Mouse (Mus musculus): ENCODE measurements around the gene Elane. TPM values are rescaled to one million over a fixed set of nuclear protein-coding genes. Genes with fewer than 3 reads are reported as not detected.
"Not testable (repeated sequence)": the region's sequence is repeated elsewhere in the genome, so short reads cannot be mapped to it uniquely, and the experiment has no call there.

Elane gene
- polyA plus RNA-seq, 1 experiment: not detected

DNA sequence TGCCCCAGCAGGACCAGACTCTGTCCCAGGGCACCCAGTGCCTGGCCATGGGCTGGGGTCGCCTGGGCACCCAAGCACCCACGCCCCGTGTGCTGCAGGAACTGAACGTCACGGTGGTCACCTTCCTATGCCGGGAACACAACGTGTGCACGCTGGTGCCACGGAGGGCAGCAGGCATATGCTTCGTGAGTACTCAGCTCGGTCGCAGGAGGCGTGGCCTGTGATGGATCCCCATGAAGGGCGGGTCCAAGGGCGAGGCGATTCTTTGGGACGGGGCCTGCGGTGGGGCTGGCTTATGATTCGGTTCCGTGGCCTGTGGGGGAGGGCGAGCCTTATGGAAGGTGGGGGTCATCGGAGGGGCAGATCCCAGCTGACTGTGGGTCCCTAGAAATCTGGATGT is 4.1 kb upstream of the Elane start:
- no peak for DNase-seq (ENCODE audit: low spot score)

DNA sequence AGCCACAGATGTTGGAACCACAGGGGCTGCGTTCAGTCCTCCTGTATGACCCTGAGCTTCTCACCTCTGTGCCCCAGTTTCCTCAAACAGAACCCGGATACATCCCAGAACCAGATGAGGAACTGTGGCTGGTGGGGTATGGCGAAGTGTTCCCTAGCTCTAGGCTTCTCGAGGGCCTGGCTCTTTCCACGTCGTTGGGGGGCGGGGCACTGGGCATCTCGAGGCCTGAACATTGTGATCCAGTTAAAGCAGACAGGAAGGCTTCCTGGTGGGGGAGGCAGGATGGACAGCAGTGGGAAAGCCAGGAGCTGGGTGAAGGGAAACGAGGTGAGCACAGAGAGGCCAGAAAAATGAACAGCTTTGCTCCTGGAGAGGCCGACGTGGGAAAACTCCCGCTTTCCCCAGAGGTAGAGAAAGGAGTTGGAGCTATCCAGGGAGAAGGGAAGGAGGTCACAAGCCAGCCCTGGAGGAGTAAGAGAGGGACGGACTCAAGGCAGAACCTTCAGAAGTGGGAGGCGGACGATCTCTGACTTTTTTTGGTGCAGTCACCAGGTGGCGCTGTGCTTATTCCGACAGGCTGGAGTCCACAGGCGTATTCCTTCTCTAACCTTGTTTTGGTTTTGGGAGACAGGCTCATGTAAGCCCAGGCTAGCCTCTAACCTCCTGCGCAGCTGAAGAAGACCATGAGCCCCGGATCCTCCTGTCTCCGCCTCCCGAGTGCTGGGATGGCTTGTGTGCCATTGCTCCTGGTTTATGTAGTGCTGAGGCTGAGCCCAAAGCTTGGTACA is 2.6 kb upstream of the Elane start:
- DNase-seq (ENCODE audit: low spot score): no peak

DNA sequence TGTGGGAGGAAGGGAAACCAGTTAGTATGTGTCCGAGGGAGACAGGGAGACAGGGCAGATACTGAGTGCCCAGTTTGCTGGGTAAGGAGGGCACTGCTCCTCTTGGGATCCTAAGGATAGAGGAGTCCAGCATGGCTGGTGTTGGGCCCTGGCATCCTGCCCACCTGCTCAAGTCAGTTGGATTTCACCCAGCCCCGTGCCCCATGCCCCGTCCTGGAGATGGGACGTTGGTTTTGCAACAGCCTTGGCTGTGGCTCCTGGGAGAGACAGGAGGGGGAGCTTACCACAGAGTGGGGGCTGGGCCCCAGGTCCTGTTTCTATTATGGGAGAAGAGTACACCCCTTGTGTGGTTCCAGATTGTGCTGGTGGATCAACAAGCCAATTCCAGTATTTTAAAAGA is 1.6 kb upstream of the Elane start:
- DNase-seq (ENCODE audit: low spot score): no peak

DNA sequence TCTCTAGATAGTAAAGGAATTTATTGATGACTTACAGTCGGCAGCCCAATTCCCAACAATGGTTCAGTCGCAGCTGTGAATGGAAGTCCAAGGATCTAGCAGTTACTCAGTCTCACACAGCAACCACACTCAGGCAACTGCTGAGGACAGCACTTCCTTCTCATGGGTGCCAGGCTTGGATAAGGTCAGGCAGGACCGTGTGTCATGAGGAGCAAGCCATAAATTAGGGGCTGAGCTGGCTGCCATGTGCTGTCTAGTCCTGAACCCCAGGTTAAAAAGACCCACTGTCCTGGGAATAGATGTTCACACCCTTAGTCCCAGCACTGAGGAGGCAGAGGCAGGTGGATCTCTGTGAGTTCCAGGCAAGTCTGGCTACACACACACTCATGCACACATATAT is 1.1 kb upstream of the Elane start:
- DNase-seq (ENCODE audit: low spot score): not testable (repeated sequence)

DNA sequence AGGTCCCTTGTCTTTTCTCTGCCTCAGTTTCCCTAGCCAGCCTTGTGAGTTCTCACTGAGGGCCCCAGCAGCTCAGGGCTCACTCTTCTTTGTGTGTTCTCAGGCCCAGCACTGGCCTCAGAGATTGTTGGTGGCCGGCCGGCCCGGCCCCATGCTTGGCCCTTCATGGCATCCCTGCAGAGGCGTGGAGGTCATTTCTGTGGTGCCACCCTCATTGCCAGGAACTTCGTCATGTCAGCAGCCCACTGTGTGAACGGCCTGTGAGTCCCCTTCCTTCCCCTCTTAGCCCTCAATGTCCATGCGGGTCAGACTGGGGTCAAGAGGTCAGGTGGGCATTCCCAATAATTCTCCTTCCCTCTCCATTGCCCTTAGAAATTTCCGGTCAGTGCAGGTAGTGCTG is 564 bp downstream of the Elane start:
- DNase-seq (ENCODE audit: low spot score): no peak

DNA sequence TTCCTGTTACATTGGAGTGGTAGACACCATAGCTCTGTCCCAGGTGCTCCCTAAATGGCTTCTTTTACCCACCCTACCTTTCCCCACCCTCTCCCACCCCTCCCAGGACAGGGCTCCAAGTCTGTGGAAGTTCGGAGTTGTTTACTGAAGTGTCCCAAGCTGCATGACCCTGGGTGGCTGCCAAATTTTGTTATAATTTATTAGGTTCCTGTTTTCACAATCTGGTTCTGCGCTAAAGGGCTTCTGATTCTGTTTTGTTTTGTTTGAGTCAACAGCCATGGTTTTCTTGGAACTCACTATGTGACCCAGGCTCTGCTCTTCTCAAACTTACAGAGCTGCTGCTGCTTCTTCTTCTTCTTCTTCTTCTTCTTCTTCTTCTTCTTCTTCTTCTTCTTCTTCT is 3.3 kb downstream of the Elane start:
- DNase-seq (ENCODE audit: low spot score): no peak

DNA sequence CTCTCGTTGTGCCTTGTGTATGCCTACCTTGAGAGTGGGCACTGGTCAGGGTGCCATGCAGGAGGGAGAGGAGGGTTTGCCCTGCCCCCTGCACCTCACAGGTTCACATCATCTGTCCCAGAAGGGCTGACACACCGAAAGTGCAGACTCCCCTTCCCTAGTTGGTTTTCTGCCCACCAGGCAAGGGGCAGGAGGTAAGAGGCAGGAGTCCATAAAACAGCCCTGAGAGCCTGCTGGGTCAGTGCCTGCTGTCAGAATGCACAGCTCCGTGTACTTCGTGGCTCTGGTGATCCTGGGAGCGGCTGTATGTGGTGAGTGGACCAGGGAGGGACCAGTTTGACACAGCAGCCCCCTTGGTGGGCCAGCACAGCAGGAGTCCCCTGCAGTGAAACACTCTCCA is 4.6 kb downstream of the Elane start, which contains the start of gene Cfd:
Gene Cfd (plus strand): TSS at position 184 of the 400 bp plus-strand sequence.
- DNase-seq (ENCODE audit: low spot score): no peak

DNA sequence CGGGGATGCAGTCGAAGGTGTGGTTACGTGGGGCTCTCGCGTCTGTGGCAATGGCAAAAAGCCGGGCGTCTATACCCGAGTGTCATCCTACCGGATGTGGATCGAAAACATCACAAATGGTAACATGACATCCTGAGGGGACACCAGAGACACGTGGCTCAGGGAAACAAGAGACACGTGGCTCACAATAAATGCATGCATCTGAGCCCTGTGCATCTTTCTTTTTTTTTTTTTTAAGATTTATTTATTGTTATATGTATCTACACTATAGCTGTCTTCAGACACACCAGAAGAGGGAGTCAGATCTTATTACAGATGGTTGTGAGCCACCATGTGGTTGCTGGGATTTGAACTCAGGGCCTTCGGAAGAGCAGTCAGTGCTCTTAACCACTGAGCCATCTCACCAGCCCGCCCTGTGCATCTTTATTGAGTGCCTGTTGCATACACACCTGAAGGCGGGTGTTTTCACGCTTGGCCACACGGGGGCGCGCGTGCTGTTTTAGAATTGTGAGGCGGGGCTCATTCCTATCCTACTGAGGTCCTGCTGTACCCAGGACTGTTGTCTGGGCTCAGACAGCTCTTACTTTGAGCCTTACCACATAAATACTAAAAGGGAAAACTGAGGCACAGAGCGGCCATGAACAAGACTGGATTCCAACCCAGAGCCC is 6.5 kb downstream of the Elane start:
- DNase-seq (ENCODE audit: low spot score): peak; percentile 68

DNA sequence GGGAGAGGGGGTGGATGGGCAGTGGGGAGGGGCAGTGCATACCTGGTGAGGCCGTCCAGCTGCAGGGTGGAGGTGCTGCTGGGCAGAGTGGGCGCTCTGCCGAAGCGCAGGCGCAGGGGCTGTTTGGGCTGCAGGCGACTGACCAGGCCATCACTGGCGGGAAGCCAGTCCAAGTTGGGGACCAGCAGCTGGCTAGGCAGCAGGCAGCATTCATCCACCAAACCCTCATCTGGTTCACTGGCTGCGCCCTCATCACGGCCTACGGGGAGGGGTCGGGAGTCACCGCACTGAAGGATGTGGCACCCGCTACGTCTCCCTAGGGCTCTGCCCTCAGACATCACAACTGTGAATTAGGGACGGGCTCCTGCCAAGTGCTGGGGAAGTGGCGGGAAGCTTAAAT is 10.3 kb downstream of the Elane start:
- no peak for DNase-seq (ENCODE audit: low spot score)

DNA sequence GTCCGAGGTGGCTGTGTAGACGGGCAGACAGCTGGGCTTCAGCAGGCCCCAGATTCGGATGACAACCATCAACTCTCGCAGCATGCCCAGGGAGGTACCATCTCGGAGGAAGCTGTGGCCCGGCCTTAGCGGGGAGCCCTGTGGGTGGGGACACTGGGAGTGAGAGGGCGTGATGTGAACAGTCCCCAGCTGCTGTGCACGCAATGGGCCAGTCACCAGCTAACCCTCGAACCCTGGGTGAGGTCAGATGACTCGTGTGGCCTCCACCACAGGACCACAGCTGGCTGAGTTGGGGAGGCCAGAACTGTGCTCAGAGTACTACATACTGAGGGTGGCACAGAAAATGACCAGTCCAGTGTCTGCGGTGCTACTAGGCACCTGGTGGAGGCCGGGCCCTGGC is 10.8 kb downstream of the Elane start:
- DNase-seq (ENCODE audit: low spot score): no peak

DNA sequence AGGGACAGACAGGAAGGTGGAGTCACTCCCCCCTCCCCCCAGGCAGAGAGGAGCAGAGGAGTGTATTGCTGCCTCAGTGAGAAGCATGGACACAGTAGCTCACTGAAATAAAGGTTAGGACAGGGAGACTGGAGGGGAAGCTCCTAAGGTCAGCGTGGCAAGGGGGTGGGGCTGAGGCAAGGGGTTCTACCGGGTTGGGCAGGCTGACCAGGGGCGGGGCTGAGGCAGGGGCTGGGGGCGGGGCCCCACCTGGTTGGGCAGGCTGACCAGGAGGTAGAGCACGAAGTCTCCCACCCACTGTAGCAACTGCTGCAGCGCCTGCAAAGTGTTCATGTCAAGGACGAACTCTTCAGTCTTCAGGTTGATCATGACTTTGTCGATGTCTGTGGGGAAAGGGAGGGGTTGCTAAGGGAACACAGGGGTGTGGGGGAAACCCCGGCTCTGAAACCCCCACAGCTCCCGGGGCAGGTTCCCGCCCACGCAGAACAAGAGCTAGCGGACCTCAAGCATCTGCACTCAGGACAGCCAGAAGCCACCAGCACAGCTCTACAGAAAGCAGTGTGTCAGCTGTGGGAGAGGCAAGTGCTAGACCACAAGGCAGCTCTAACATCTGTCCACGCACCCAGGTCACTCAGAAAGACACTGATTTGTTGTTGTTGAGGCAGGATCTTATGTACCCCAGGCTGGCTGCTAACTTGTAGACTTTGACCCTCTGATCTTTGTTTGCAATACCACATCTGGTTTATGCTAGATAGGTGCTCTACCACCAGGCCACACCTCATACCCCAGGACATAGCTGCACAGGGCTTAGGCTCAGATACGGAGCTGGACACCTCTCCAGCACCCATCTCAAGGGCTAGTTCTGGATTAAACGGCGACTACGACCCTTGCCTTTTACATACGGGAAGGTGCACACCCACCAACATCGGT is 11.5 kb downstream of the Elane start:
- no peak for DNase-seq (ENCODE audit: low spot score)

DNA sequence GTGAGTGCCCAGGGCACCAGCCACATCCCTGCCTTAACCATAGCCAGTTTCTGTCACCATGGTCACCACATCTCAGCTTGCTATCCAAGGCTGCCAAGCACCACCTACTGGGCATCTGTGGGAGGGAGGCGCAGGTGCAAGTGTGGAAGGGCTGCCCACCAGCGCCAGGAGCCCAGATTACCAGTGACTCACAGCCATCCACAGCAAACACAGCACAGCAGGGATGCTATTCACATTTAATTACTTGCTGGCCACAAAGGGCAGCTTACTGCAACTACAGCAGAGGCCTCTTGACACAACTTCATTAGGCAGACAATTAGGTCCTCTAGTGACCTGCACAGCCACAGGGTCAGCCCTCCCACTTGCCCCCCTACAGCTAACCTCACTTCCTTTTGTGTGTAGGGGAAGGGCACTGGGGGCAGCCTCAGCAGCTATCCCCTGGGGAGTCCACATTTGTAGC is 14.9 kb downstream of the Elane start:
- DNase-seq (ENCODE audit: low spot score): no peak

DNA sequence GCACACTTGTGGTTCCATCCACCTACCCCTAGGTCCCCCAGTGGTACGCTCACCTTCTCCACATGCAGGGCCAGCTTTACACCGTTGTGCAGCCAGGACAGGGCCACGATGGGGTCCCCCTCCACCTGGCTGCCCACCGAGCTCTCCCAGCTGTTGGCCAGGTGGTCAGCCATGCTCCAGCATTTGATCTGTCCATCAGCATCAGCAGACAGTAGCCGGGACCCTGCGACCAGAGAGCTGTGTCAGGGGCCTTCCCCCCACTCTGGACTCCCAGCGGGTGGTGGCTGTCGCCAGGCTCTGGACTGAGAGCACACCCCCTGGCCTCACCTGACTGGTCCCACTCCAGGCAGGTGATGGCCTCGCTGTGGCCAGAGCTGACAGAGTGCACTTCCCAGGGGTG is 20.7 kb downstream of the Elane start:
- DNase-seq (ENCODE audit: low spot score): no peak

DNA sequence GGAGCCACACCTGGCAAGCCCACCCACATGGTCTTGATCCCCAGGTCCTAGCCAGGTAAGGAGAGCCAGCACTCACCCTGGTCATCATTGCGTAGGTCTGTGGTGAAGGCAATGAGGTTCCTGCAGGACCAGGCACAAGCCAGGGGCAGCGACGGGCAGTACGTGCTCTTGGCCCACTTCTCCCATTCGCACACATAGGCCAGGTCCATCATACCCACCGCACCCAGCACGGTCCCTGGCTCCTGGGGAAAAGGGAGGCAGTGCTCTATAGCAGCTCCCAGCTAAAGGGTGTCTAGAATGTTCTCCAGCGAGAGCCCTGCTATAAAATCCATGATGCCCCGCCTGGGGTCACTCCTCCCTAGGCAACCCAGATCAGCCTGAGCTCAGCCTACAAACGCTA is 21.4 kb downstream of the Elane start:
- DNase-seq (ENCODE audit: low spot score): no peak

DNA sequence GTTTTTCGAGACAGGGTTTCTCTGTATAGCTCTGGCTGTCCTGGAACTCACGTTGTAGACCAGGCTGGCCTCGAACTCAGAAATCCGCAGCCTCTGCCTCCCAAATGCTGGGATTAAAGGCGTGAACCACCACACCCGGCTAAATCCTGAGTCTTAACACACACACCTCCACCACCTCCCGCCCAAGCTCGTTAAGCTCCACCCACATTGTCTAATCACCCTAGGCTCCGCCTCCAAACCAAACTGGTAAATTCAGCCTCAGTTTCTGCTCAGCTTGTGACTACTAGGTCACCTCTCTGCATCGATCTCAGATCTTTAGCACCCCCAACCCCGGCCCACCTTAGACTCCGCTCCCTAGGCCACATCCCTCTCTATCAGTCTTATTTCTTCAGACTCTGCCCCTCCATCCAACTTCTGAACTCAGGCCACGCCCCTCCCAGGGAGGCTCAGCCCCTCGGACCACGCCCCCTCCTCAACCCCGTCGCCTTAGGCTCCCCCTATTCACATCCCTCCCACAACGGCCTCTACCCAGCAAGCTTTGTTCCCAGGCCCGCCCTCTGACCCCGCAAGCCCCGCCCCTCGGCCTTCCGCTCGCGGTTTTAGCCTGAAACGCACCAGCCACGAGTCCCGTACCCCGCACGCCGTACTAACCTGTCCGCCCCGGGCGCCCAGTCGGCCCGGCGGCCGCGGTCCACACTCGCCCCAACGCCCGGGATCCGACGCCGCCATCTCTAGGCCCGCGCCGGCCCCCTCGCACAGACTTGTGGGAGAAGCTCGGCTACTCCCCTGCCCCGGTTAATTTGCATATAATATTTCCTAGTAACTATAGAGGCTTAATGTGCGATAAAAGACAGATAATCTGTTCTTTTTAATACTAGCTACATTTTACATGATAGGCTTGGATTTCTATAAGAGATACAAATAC is 22.4 kb downstream of the Elane start, which contains the start of gene Med16:
Gene Med16 (minus strand): TSS at position 757 of the 925 bp plus-strand sequence.
- peak; percentile 97 for DNase-seq (ENCODE audit: low spot score)

DNA sequence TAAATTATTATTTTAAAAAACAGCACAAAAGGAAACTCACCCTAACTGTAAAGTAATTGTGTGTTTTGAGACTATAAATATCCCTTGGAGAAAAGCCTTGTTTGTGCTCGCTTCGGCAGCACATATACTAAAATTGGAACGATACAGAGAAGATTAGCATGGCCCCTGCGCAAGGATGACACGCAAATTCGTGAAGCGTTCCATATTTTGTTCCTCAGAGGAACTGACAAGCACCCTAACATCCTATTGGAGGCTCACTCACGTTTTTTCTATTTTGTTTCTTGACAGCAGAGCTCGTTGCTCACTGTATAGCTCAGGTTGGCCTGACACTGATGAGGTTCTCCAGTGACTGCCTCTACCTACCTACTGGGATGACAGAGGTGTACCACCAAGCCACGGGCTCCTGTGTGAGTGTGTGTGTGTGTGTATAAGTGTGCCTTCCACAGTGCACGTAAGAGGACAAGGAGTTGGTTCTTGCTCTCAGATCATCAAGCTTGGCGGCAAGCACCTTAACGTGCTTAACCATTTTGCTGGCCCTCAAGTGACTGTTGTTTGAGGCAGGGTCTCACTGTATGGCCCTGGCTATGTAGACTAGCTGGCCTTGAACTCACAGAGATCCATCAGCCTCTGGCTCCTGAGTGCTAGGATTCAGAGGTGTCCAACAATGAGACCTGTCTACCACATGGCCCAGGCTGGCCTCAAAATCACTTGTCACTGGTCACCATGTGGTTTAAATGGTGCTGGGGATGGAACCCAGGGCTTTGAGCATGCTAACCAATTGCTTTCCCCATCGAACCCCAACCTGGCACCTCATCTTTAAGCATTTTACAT is 23.3 kb downstream of the Elane start:
- no peak for DNase-seq (ENCODE audit: low spot score)

DNA sequence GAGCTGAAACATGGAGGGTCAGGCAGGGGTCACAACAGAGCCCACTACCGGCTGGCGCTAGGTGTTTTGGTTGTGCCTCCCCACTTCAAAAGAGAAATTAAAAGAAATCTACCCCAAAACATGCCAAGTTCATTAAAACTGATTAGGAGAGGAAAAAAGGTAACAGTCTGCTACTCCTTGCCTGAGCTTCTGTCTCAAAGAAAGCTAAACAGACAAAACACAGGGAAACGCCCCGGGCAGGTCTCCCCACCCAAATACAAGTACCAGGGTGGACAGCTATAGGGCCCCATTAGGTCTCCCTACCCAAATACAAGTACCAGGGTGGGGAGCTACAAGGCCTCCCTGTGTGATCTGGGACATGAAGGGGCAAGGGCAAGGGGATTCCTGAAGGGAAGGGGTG is 24.5 kb downstream of the Elane start, which contains the start of gene Gm26602:
Gene Gm26602 (plus strand): TSS at position 301 of the 400 bp plus-strand sequence.
- DNase-seq (ENCODE audit: low spot score): no peak

DNA sequence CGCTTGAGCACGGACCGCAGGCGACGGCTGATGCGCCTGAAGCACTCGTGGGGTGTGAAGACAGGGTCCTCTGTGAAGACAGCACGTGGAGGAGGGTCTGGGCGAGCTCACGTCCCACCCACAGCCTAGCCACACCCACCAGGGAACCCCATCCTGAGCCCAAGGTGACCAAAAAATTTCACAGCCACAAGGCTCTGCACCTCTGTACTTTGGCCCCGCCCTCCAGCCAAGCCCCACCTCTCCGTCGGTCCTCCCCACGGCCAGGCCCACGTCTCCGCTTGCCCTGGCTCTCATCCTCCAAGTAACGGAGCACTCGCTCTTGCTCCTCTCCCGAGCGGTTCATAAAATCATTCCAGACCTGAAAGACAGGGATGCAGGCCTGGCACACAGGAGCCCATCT is 26.4 kb downstream of the Elane start:
- DNase-seq (ENCODE audit: low spot score): no peak

DNA sequence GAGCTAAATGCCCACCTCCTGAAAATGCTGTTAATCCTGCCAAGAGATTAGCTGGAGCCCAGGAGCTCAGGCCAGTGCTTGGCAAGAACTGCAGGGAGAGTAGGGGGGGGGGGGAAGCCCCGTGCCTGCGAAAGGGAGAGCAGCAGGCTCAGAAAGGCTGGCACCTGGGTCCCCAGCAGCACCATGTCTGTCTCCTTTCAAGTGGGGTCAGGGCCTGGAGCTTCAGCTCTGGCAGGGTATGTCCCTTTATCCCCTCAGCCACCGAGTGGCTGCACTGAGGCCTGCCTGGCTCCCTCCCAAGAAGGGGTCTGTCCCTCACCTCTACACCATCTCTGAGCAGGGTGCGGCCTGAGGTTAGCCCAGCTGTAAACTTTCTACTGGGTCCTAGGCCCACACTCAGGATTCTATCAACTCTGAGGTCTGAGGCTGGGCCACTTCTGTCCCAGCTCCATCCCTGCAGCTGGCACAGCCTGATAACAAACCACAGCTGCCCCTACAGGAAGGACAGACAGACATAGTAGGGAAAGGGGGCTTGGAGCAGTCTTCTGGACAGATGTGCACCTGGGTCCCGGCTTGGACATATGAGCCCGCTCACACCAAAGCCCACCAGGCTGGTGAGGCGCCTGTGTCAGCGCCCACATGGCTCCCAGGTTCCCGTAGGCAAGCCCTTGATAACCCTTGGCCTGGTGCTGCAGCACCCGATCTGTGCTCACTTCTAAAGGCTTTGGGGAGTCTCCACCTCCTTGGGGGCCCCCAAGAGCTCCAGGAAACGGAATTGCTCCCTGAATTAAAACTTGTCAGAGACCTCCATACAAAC is 28.3 kb downstream of the Elane start:
- no peak for DNase-seq (ENCODE audit: low spot score)
